Mouse (Mus musculus) mature B cell (primary cell): ENCODE measurements around the gene Cyth4.

Experiments used
- in situ Hi-C: fragments of 300-500 bp; cut with MboI; formaldehyde crosslinking; loops from 2 replicates; pipeline ENCODE4 v1.14.3; 2019

Gene Cyth4

DNA sequence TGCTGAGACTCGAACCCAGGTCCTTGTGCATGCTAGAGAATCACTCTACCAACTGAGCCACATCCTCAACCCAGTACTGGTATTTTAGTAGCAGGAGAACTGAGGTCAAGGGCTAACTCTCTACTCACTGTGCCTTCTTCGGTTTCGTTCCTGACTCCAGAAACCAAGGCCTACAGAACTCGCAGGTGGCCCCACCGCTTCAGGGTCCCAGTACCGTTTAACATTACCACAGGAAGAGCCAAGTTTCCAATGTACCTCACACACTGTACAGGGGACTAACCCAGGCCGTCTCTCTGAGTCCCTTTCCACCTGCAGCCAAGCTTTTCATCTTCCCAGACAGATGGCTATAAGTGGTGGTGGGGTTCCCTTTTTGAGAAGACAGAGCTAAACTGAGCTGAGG is 11.4 kb upstream of the Cyth4 start:
- in situ Hi-C loops: no loop called here

- in situ Hi-C loops: no loop called here
These were observed 9.5 kb upstream of the Cyth4 start for GRCm38 (mm10) chr15:78587050-78587994.

DNA sequence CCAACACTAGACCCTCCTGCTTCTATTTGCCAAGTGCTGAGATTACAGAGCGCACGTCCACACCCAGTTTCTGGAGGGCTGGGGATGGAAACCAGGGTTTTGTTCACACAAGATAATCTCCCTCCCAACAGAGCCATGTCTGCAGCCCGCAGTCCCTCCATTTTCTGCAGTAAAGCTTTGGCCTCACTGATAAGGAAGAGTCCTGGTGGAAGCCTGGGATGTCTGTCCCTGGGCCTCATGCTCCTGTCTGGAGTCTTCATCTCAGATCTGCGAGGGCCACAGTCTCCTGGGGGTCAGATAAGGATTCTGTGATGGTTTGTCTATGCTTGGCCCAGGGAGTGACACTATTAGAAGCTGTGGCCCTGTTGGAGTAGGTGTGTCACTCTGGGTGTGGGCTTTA is 8.8 kb upstream of the Cyth4 start:
- in situ Hi-C loops: no loop called here

DNA sequence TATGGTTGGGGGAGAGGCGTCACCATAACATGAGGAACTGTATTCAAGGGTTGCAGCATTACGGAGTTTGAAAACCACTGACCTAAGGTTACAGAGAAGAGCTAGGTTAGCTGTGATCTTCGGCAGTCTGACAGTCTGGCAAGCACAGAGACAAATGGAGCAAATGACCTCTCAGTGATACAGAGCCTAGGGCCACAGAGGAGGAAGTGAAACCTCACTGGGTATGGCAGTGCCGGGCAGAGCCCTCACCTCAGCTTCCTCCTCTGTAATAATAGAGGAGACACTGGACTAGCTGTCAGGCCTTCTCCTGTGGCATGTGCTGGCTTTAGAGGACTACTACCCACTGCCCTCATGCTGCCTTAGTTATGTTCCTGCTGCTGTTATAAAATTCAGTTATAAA is 7.9 kb upstream of the Cyth4 start:
- in situ Hi-C loops: no loop called here

- in situ Hi-C loops: no loop called here
These were observed 6.9 kb upstream of the Cyth4 start for GRCm38 (mm10) chr15:78589936-78590335.

GRCm38 (mm10) chr15:78590785-78591184 is 6.1 kb upstream of the Cyth4 start:
- in situ Hi-C loops: no loop called here

DNA sequence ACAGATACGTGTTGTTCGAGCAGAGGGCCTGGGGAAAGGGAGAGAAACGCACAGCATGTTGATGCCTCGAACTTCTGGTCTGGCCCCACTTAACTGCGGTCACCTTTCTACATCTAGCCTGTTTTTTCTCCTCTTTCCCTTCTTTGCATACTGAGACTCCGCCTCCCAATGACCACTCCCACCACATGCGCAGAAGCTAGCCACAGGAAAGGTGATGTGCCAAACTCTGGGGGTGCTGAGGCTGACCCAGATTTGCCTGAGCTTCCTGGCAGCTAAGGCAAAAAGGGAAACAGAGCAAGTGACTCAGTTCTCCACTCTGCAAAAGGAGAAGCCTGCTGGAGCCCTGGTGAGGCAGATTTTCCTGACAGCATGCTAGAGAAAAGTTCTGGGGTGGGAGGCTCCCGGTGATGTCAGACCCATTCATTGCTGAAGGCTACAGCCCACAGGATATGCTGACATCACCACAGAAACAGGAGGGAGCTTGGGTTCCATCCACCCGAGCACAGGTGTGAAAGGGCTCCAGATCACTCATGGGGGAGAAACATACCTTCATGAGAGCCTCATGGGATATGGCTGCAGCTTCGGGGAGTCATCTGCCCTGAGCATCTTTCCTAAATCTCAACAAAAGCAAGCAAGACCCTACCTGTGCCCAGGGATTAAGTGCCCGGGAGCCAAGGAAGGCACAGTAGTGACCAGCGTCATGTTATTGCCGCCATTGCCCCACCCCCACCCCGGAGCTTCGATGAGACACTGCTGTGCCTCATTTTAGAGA is 5.0 kb upstream of the Cyth4 start:
- in situ Hi-C loops: no loop called here

DNA sequence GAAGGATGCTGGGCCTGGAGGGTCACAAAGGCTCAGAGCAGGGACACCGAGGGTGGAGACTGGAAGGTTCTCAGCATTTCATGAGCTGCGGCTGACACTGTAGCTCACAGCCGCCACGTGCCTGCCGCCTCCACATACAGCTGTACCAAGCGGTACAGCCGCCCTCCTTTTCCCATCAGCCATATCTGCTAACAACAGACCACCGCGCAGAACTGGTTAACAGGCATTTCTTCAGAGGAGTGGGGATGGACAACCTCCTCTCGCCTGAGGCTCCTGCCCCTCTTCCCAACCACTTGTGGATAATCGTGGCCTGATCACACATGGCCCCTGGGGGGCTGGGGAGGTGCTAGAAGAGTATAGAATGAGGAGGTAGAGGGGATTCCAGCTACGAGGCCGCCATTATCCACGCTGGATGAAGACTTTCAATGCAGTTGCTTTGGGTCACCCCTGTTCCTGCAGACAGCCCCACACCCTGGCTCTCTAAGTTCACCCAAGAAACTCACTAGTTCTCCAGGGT is 4.3 kb upstream of the Cyth4 start:
- in situ Hi-C loops: no loop called here

DNA sequence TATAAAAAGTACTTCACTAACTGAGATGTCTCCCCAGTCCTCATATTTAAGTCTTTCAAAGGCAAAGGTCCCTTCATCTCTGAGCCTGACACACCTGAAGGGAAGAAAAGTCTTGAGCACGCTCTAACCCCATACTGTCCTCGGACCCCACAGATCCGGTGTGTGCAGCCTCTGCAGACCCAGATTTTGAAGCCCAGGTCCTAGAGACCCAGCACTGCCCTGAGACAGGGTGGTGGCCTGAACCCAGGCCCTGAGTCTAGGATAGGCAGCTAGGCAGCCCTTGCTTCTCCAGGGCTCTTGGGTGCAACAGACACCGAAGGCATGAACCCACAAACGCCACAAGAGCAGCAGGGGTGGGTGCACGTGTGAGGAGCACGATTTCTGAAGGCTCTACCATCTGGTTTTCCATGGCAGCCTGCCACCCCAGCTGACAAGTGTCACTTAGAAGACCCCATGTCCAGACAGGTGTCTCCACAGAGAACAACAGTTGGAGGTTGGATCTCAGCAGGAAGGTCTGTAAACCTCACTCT is 2.9 kb upstream of the Cyth4 start:
- in situ Hi-C loops: no loop called here

DNA sequence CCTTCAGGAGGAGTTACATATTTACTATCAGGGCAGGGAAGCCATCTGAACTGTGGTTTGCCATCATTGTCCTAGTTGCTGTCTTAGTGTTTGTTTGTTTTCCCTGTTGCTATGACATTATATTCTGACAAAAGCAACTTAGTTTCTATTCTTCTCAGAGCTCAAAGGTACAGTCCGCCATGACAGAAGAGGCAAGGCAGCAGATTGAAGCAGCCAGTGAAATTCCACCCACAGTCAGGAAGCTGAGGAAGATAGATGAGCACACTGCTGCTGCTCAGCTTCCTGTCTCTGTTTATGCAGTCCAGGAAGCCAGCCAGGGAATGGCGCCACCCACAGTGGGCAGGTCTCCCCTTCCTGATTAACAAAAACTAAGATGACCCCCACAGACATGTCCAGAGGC is 2.0 kb upstream of the Cyth4 start:
- in situ Hi-C loops: no loop called here

GRCm38 (mm10) chr15:78595468-78595867 is 1.4 kb upstream of the Cyth4 start:
- in situ Hi-C loops: no loop called here

DNA sequence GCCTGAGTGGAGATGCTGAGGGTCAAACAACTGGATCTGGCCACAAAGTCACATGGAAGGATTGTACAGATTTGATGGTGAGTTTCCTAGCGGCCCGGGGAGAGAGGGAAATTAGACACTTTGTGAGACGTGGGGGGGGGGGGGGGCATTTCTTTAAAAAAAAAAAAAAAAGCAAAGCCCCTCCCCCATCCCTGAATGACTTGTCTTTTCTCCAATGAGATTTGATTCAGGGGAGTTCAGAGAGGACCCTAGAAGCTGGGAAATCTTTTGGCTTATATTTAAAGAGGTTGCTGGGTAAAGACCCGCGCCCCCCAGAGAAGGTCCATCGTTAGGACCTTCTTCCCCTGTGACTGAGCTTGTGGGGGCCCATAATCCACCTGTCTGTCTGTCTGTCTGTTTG is 343 bp upstream of the Cyth4 start:
- in situ Hi-C loops: no loop called here

GRCm38 (mm10) chr15:78597729-78598128 is 882 bp downstream of the Cyth4 start:
- in situ Hi-C loops: no loop called here

DNA sequence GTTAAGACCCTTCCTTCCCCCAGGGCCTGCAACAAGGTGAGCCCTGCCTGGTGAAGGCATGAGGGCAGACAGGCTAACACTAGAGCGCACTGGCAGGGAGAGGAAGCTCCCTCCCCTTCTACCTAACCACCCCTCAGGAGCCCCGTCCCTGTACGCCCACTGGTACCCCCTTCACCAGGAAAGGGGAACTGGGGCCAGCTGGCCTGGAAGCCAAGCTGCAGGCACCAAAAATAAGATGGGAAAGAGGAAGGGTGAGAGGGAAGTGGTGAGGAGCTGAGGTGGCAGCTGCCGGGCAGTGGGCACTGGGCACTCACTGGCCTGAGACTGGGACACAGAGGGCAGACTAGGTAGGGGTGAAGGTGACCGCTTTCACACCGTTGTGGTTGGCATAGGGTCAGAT is 2.3 kb downstream of the Cyth4 start:
- in situ Hi-C loops: no loop called here

- in situ Hi-C loops: no loop called here
These were observed 2.8 kb downstream of the Cyth4 start for GRCm38 (mm10) chr15:78599529-78600193.

DNA sequence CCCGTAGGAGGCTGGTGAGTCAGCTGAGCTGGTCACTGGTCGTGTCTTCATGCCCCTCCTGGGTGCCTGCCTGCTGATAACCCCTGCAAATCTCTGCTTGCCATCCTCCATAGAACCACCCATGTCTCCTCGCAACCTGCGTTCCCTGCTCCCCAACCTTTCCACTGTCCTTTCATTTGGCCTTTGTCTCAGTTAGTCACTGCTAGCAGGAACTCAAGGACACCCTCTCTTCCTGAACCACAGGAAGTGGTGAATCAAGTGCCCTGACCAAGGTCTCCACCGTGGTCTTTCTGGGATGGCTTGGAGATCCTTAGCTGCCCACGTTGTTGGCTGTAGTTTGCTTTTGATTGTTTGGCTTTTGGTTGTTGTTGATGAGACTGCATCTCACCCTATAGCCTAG is 4.3 kb downstream of the Cyth4 start:
- in situ Hi-C loops: no loop called here

DNA sequence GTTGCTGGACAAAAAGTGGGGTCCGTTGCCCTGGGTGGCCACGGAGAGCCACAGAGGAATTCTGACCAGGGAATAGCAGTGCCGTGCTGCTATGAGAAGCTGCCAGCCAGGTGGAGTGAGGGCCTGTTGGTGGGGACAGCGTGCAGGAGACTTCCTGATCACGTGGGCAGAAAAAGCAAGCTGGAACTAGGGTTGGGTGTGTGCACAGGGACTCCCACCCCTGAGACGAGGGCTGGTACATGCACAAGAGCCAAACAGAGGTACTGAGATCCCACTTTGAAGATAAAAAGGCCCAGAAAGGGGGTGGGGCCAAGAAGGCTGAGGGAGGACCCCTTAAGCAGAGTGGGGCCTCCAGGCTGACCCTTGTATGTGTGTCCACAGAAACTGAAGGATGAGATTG is 7.4 kb downstream of the Cyth4 start:
- in situ Hi-C loops: no loop called here

- in situ Hi-C loops: no loop called here
These were observed 8.5 kb downstream of the Cyth4 start for GRCm38 (mm10) chr15:78605371-78605791.

DNA sequence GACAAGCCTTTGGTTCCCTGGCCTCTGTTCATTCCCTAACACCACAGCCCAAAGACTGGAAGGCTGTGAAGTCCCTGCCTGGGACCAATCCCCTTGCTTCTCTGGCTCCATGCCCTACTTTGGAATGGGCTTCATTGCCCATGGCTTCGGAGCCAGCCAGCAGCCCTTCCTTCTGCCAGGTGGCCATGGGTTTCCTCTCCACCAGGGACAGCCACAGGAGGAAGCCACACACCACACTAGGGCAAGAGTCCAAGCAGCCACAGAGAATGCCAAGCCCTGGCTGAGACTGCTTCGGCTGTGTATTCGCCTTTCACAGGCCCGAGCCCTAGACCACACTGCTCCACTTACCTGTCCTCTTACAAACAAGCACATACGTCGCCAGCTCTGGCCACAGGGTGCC is 9.2 kb downstream of the Cyth4 start:
- in situ Hi-C loops: no loop called here

DNA sequence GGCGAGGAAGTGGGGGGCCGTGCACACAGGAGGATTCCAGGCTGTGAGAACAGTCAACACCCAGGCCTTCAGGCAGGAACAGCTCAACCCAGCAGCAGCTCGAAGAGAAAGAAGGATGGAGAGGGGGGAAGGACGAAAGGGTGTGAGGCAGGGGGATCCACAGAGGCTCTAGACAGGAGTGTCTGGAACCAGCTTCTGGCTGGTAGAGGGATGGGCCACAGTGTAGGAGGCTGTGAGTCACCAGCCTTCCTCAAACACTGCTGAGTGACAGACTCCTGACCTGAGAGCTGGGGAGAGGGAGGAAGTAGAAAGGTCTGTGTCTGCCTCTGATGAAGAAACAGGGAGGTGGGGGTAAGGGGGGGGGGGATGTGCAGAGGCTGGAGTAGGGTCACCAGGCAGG is 10.6 kb downstream of the Cyth4 start:
- in situ Hi-C loops: no loop called here

GRCm38 (mm10) chr15:78610705-78611462 is 14.0 kb downstream of the Cyth4 start:
- in situ Hi-C loops: no loop called here
